Mouse (Mus musculus): ENCODE results near the gene Gm17509.
"Not testable (repeated sequence)": the region's sequence is repeated elsewhere in the genome, so short reads cannot be mapped to it uniquely, and the experiment has no call there.

Gm17509 gene

DNA sequence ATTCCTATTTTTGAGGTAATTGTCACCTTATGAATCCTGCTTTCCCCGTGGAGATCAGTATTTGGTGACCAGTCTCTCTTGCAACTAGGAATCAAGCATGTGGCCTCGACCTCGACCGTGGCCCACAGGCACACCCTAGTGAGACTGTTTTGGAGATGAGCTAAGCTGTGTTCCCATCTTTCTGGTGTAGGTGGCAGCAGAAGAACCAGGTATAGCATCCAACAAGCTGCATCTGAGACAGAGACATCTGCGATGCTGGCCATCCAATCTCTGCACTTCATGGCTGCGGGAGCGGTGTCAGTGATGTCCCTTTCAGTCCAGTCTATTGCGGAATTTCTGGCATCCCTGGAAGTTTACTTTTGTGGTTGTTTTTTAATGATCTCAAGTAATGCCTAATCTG lies 14.8 kb downstream of the Gm17509 start:
- DNase-seq (ENCODE audit: low read depth) = peak; percentile 23

DNA sequence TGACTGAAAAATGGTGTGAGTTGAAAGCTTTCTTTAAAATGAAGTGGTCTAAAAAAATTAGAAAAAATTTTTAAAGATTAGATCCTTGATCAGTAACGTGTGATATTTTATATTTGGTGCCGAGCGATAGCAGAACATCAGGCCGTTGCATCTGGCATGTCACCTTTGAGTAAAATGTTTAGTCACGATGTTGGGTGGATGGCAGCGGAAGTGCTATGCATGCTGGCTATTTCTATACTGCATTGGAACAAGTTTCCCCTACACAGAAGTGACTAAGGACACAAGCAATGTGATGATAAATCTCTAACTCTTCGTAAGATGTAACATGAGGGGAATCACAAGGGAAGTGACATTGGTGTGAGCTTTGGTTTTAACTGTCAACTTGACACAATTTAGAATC lies 16.2 kb downstream of the Gm17509 start:
- peak; percentile 6 for DNase-seq (ENCODE audit: low read depth)

DNA sequence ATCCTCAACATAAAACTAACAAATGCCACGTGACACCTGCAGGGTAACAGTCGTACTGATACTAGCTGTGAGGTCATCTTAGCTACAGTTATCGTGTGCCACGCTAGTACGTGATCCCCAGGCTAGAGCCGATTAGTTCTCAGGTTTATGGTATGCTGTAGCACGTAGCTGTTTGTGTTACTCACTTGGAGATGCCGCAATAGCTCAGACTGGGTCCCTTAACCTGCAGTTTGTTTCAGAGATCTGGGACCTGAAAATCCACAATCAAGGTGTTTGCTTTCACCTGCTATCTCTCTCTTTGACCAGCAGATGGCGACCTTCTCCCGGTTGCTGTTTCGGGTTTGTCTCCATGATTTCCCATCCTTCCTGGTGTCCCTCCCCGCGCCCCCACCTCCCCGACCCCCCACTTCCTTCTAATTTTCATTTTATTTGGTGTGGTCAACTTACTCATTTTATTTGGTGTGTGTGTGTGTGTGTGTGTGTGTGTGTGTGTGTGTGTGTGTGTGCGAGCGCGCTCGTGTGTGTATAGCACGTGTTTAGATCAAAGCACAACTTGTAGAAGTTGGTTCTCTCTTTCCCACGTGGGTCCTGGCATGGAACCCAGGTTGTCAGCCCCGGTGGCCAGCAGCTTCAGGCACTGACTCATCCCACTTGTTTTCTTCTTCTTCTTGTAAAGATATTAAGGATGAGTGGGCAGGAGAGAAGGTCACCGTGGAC lies 18.0 kb downstream of the Gm17509 start:
- peak; percentile 81 for DNase-seq (ENCODE audit: low read depth)

DNA sequence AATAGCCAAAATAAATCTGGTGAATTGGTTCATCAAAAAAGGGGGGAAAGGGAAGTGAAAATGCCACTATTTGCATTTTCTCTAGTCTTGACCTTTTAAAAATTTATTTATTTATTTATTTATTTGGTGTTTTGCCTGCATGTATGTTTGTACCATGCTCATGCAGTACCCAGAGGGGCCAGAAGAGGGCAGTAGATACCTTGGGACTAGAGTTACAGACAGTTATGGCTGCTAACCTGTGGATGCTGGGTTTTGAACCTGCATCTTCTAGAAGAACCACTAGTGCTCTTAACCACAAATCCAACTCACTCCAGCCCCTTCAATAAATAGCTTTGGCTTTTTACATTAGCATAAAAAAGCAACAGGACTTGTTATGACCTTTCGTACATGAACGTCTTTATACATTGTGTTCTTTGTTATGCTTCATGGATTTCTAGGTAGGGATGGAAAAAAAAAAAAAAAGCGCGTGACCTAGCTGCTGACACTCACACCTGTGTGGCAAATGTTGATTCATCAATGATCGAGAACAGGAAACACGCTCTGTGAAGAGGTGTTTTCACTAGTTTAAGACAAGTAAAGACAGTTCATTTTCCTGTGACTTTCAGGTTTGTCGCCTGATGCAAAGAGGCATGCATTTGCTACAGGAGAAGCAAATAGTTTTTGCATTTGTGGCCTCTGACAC lies 22.3 kb downstream of the Gm17509 start:
- DNase-seq (ENCODE audit: low read depth) = peak; percentile 93

DNA sequence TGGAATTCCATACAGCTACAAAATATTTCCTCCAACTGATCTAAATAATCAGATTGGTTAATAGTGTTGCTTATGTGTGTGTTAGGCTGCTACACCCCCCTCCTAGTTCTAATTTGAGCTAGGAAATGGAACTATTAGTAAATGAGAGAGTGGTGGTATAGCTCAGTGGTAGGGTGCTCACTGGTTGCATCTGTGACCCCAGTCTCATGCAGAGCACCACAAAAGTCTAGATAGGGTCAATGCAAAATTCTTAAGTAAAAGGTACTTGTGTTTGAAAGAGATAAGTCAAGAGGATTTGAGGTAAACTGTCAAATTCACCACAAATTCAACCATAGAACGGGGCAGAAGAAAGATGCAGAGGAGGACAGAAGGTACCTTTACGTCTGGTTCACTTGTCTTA lies 23.2 kb downstream of the Gm17509 start:
- no peak for DNase-seq (ENCODE audit: low read depth)

DNA sequence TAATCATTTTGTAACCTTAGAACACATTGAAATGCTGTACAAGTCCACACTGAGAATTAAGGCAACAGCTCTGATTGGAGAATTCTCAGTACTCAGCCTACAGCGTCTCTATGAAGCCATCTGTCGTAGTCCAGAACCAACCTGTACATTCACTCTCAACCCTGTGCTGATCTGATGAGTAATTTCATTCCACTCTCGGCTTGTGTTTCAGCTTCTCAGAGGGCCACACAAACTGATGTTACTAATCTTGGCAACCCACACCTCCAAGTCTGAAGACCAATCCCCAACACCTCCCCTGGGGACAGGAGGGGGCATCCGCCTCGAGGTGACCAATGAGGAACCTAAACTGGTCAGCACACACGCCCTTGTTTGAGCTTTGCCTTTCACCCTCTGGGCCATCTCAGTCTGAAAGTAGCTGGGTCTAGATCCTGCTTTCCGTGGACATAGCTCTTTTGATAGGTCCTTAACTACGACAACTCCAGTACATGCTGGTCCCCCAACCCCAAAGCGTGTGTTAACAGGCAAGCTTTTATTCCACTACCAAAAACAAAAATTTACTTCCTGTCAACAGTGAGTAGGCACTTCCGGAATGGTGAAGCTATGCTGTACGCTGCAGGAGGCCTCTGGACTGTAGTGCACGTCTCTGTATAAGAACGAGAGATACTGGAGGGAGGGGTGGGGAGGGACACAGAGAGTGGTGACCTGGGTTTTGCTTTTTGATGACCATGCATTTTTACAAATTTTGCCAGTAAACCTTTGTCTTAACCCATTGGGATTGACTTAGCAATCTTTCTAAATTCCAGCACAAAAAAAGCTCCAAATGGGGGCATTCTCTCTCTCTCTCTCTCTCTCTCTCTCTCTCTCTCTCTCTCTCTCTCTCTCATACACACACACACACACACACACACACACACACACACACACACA lies 25.0 kb downstream of the Gm17509 start:
- DNase-seq (ENCODE audit: low read depth) = peak; percentile 72

DNA sequence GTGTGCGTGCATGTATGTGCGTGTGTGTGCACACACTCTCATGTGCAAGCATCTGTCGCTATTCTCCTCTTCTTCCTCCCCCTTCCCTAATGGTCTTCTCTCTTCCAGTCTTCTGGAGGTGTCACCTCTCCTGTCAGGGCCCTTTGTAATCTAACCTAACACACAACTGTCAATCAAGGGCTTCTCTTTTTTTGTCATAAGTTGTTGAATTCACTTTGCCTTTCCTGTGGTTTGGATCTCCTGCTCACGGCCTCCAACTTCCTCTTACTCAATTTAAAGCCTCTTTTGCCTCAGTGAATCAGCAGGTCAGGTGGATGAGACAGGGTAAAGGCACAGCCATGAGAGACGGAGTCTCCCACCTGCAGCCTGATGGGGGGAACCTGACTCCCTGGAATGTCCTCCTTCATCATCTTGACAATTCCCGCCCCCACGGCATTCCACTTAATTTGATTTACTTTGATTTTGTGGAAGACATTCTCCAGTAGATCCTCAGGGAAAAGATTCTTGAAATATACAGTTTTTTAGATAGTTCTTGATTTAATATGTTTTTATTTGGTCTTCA lies 27.4 kb downstream of the Gm17509 start:
- no peak for DNase-seq (ENCODE audit: low read depth)

DNA sequence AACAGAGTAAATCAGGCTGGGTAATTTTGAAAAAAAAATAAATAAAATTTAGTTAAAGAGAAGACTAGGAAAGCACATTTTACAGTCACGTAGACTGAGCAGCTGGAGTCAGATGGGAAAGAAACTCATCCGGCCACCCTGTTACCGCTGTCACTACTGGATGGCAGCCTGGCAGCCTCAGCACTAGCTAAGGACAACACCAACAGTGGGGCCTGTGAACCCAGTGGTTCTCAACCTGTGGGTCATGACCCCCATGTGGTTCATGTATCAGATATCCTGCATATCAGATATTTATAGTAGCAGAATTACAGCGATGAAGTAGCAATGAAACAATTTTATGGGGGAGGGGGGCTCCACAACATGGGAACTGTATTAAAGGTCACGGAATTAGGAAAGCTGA lies 28.7 kb downstream of the Gm17509 start:
- DNase-seq (ENCODE audit: low read depth) = no peak

DNA sequence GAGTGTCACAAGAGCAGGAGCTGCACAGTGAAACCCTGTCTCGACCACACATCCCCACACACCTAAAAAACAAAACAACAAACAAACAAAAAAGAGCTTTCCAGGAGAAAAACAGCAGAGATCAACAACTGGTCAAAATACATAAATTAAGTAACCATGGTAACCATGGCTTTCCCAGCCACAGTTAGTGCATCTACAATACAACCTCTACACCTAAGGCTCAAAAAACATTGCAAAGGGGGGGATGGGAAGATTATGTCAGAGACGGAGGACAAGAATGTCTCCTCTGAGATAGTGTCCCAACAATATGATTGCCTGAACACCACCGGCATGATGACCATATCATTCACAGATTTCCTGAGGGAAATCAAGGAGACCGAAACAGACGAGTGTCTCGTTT lies 35.5 kb downstream of the Gm17509 start:
- DNase-seq (ENCODE audit: low read depth) = no peak

DNA sequence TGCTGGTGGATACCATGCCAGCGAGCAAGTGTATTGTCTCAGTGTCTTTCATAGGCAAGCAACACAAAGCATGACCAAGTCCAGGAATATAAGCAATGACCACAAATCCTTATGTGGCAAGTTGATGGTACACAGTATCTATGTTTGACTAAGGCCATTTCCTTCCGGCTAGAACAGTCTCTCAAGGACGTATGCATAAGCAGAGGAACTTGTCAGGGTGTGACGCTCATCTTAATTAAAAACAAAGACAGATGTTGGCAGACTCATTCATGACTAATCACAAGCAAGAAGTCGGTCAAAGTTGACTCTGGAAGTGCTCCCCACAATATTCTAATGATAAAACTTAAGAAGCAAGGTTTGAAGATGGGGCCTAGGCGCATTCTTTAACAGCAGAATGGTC lies 37.6 kb downstream of the Gm17509 start:
- no peak for DNase-seq (ENCODE audit: low read depth)

DNA sequence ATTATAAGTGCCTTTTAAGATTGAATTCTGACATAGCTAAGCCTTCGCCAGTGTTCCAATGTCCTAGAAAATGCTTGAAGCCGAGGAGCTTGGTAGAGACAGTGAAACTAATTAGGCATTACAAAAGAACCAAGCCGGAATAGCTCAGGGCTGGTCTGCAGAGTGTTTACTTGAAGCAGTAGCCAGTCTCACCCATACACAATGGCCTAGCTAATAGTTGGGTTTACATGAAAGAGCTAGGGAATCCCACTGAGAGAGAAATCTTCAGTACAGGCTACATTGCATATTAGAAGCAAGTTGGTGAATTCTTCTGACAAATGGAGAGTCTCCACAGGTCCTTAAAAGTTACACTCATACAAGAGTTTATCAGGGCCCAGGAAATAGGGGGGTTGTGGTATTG lies 40.0 kb downstream of the Gm17509 start:
- DNase-seq (ENCODE audit: low read depth) = not testable (repeated sequence)
